Mouse (Mus musculus): ENCODE results near the gene Id3. TPM values are rescaled to one million over a fixed set of nuclear protein-coding genes. Genes with fewer than 3 reads are reported as not detected.

Gene Id3
- polyA plus RNA-seq, 1 experiment from 2014 or later = 953 TPM

GRCm38 (mm10) chr4:136172542-136173209 is 29.4 kb downstream of the Id3 start:
- Histone ChIP-seq H3K27ac (ENCODE audit: low read length) (peak overlapping the region; percentile 40; the same call in 1 of the 2 replicates), H3K36me3 (ENCODE audit: insufficient read depth, low read length) (no peaks in the 10 kb centered on the region), H3K4me2 (replicated peaks; ENCODE audit: low read depth, low read length) (peak overlapping the region; percentile 98), H3K9ac (replicated peaks; ENCODE audit: low read length) (peak overlapping the region; percentile 84), H3K4me1 (ENCODE audit: insufficient read depth, low read length) (peaks cover 37% of the 10 kb centered on the region), H3K27me3 (ENCODE audit: insufficient read depth, low read length) (no peaks in the 10 kb centered on the region), H3K4me3 (ENCODE audit: low read length) (peak overlapping the region; percentile 60), H3K9me3 (ENCODE audit: low read length) (no peaks in the 10 kb centered on the region)
- WGBS = under 1% methylated on average over 61 of the region's 67 CpGs
- ATAC-seq (ENCODE audit: low FRiP score, low TSS enrichment) = peak; percentile 43; the same call in 1 of the 2 replicates

- 0 out of 2 replicates have a peak, but pooled peaks have one; percentile 3 for ATAC-seq (ENCODE audit: low FRiP score, low TSS enrichment)
- Histone ChIP-seq H3K4me3 (ENCODE audit: low read length) (peak overlapping the region; percentile 60), H3K27me3 (ENCODE audit: insufficient read depth, low read length) (no peaks in the 10 kb centered on the region), H3K9ac (replicated peaks; ENCODE audit: low read length) (peak overlapping the region; percentile 84), H3K4me2 (replicated peaks; ENCODE audit: low read depth, low read length) (peak overlapping the region; percentile 98), H3K9me3 (ENCODE audit: low read length) (no peaks in the 10 kb centered on the region), H3K27ac (ENCODE audit: low read length) (peak overlapping the region; percentile 40; the same call in 1 of the 2 replicates), H3K36me3 (ENCODE audit: insufficient read depth, low read length) (no peaks in the 10 kb centered on the region), H3K4me1 (ENCODE audit: insufficient read depth, low read length) (peaks cover 42% of the 10 kb centered on the region)
- 5% methylated on average over 14 of the region's 14 CpGs for WGBS
These were observed 30.0 kb downstream of the Id3 start for GRCm38 (mm10) chr4:136173210-136173715.

GRCm38 (mm10) chr4:136174216-136175193 is 31.2 kb downstream of the Id3 start:
- H3K9ac ChIP-seq (replicated peaks; ENCODE audit: low read length) = peak overlapping the region; percentile 84
- 67% methylated on average over 13 of the region's 13 CpGs for WGBS
- no peaks in the 10 kb centered on the region for H3K27me3 ChIP-seq (ENCODE audit: insufficient read depth, low read length)
- H3K36me3 ChIP-seq (ENCODE audit: insufficient read depth, low read length) = no peaks in the 10 kb centered on the region
- H3K4me3 ChIP-seq (ENCODE audit: low read length) = peak overlapping the region; percentile 60; the same call in 1 of the 2 replicates
- ATAC-seq (ENCODE audit: low FRiP score, low TSS enrichment) = no peak
- peak overlapping the region; percentile 98 for H3K4me2 ChIP-seq (replicated peaks; ENCODE audit: low read depth, low read length)
- H3K27ac ChIP-seq (ENCODE audit: low read length) = no peak overlapping the region
- H3K9me3 ChIP-seq (ENCODE audit: low read length) = no peaks in the 10 kb centered on the region
- H3K4me1 ChIP-seq (ENCODE audit: insufficient read depth, low read length) = peaks cover 49% of the 10 kb centered on the region

DNA sequence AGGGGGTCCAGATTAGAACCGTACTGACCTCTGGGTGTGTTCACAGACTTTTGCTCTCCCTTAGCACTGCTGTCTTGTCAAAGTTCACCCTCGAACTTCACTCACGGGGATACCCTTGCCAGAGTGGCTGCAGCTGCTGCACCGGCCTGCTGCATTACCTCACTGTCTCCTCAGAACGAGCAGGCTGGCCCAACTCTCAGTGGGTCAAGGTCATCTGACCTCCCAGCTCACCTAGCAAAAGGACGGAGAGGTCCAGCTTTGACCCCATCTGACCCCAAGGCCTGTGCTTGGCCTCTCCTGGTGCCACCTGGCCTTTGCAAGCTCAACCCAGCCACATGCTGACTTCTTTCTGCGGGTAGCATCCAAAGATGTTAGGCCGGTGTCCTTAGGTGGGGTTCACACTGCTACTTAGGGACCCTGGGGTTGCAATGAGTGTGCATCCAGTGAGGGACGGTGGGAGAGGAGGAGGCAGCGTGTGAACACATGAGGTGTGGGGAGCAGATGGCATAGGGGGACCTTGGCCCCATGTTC is 32.8 kb downstream of the Id3 start:
- H3K27ac ChIP-seq (ENCODE audit: low read length) = no peak overlapping the region
- H3K4me3 ChIP-seq (ENCODE audit: low read length) = no peak overlapping the region
- ATAC-seq (ENCODE audit: low FRiP score, low TSS enrichment) = no peak
- H3K4me2 ChIP-seq (replicated peaks; ENCODE audit: low read depth, low read length) = no peak overlapping the region
- H3K4me1 ChIP-seq (ENCODE audit: insufficient read depth, low read length) = peaks cover 65% of the 10 kb centered on the region
- no peaks in the 10 kb centered on the region for H3K27me3 ChIP-seq (ENCODE audit: insufficient read depth, low read length)
- H3K9ac ChIP-seq (replicated peaks; ENCODE audit: low read length) = no peak overlapping the region
- 74% methylated on average over 10 of the region's 10 CpGs for WGBS
- no peaks in the 10 kb centered on the region for H3K36me3 ChIP-seq (ENCODE audit: insufficient read depth, low read length)
- no peaks in the 10 kb centered on the region for H3K9me3 ChIP-seq (ENCODE audit: low read length)

- no peak overlapping the region for H3K4me3 ChIP-seq (ENCODE audit: low read length)
- no peaks in the 10 kb centered on the region for H3K36me3 ChIP-seq (ENCODE audit: insufficient read depth, low read length)
- no peak overlapping the region for H3K4me2 ChIP-seq (replicated peaks; ENCODE audit: low read depth, low read length)
- no peak overlapping the region for H3K9ac ChIP-seq (replicated peaks; ENCODE audit: low read length)
- peaks cover 65% of the 10 kb centered on the region for H3K4me1 ChIP-seq (ENCODE audit: insufficient read depth, low read length)
- no peaks in the 10 kb centered on the region for H3K27me3 ChIP-seq (ENCODE audit: insufficient read depth, low read length)
- no peaks in the 10 kb centered on the region for H3K9me3 ChIP-seq (ENCODE audit: low read length)
- WGBS = 33% methylated on average over 8 of the region's 8 CpGs
- peak overlapping the region; percentile 62; the same call in 1 of the 2 replicates for H3K27ac ChIP-seq (ENCODE audit: low read length)
- no peak for ATAC-seq (ENCODE audit: low FRiP score, low TSS enrichment)
These were observed 33.9 kb downstream of the Id3 start for GRCm38 (mm10) chr4:136177244-136177611.

DNA sequence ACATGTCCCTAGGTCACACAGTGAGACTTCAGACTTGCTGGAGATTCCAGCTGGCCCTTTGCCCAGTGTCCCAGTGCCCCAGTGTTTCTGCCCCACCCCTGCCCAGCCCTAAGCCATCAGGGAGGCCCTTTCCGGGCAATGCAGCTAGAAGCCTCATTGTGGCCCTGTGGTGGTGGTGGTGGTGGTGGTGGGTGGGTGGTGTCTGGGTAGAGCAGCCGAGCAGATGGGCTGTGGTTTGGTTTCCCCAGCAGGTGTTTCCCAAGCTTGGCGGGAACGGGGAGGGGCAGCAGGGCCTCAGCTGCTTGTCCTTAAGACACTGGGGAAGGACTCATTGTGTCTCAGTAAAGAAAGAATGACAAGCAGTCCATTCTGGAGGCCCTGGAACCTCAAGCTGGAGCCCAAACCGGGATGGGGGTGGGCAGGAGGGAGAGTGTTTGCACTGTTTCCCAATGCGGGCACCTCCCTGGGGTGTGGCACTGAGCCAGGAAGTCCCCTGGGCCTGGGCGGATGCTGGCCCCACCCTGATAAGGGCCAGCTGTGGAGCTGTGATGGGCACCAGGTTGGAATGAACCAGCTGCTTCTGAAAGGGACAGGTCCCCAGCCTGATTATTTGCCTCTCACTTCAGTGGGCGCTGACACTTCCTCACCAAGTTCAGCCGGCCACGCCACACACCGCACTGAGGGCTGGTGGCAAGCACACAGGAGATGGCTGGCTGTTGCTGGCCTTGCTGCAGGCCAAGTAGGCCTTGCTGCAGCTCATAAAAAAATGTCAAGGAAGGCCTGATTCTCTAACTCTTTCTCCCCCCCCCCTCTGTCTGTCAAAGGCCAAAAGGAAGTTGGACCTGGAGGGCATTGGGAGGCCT is 34.5 kb downstream of the Id3 start:
- H3K4me3 ChIP-seq (ENCODE audit: low read length) = no peak overlapping the region
- H3K9ac ChIP-seq (replicated peaks; ENCODE audit: low read length) = no peak overlapping the region
- no peaks in the 10 kb centered on the region for H3K36me3 ChIP-seq (ENCODE audit: insufficient read depth, low read length)
- no peak overlapping the region for H3K4me2 ChIP-seq (replicated peaks; ENCODE audit: low read depth, low read length)
- H3K27me3 ChIP-seq (ENCODE audit: insufficient read depth, low read length) = no peaks in the 10 kb centered on the region
- no peak for ATAC-seq (ENCODE audit: low FRiP score, low TSS enrichment)
- 45% methylated on average over 11 of the region's 11 CpGs for WGBS
- H3K27ac ChIP-seq (ENCODE audit: low read length) = peak overlapping the region; percentile 62; the same call in 1 of the 2 replicates
- no peaks in the 10 kb centered on the region for H3K9me3 ChIP-seq (ENCODE audit: low read length)
- H3K4me1 ChIP-seq (ENCODE audit: insufficient read depth, low read length) = peaks cover 64% of the 10 kb centered on the region

- no peaks in the 10 kb centered on the region for H3K27me3 ChIP-seq (ENCODE audit: insufficient read depth, low read length)
- no peak overlapping the region for H3K4me2 ChIP-seq (replicated peaks; ENCODE audit: low read depth, low read length)
- no peak overlapping the region for H3K4me3 ChIP-seq (ENCODE audit: low read length)
- ATAC-seq (ENCODE audit: low FRiP score, low TSS enrichment) = no peak
- 77% methylated on average over 12 of the region's 12 CpGs for WGBS
- H3K27ac ChIP-seq (ENCODE audit: low read length) = peak overlapping the region; percentile 62; the same call in 1 of the 2 replicates
- no peaks in the 10 kb centered on the region for H3K36me3 ChIP-seq (ENCODE audit: insufficient read depth, low read length)
- H3K4me1 ChIP-seq (ENCODE audit: insufficient read depth, low read length) = peaks cover 58% of the 10 kb centered on the region
- H3K9me3 ChIP-seq (ENCODE audit: low read length) = no peaks in the 10 kb centered on the region
- no peak overlapping the region for H3K9ac ChIP-seq (replicated peaks; ENCODE audit: low read length)
These were observed 35.2 kb downstream of the Id3 start for GRCm38 (mm10) chr4:136178475-136178921.

DNA sequence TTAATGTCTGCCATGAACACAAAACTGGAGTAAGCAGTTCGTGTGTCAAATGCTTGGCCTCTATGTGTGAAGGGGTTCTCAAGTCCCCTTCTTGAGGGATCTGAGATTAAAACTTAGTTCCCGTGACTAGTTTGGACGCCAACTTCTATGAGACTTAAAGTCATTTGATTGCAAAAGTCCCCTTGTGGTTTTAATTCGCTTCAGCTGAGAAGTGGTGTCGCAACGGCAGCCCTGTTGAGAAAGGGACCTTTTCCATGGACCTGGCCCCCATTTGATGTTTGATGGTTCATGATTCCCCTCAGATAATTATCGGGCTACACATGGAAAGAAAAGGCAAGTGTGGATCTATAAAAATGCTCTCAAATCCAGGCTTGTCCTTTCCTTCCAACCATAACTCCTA is 36.2 kb downstream of the Id3 start:
- ATAC-seq (ENCODE audit: low FRiP score, low TSS enrichment) = no peak
- Histone ChIP-seq H3K4me3 (ENCODE audit: low read length) (no peak overlapping the region; the same call in 1 of the 2 replicates), H3K9me3 (ENCODE audit: low read length) (no peaks in the 10 kb centered on the region), H3K27me3 (ENCODE audit: insufficient read depth, low read length) (no peaks in the 10 kb centered on the region), H3K4me2 (replicated peaks; ENCODE audit: low read depth, low read length) (peak overlapping the region; percentile 54), H3K36me3 (ENCODE audit: insufficient read depth, low read length) (0 out of 2 replicates have a peak, but pooled peaks cover 4% of the 10 kb centered on the region), H3K27ac (ENCODE audit: low read length) (no peak overlapping the region; the same call in 1 of the 2 replicates), H3K9ac (replicated peaks; ENCODE audit: low read length) (no peak overlapping the region; the same call in 1 of the 2 replicates), H3K4me1 (ENCODE audit: insufficient read depth, low read length) (peaks cover 48% of the 10 kb centered on the region)
- 85% methylated on average over 7 of the region's 7 CpGs for WGBS
